Mouse (Mus musculus): Measurements from ENCODE around the gene Col20a1. TPM values are rescaled to one million over a fixed set of nuclear protein-coding genes. Genes with fewer than 3 reads are reported as not detected.

Gene Col20a1
- total RNA-seq, 2 experiments from 2014 or later: 1.7 to 4.3 TPM

DNA sequence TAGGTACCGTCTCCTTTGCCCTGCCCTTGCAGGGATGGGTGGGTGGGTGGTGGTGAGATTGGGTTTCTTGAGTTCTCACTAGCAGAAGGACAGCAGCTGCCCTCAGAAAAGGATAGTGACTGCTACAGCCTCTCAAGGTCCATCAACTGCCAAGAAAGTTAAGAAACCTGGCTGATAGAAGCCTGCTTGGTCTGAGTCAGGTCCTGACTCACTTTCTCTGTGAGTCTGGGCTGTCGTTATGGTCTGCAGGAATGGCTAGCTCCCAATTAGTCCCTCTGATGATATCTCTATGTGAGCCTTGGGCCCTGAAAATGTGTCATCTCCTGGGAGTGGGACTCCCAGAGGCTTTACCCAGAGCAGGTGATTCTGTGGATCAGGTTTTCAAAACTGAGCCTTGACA lies 8.0 kb downstream of the Col20a1 start:
- DNase-seq: peak in 1 of 2 experiments; percentile 15

DNA sequence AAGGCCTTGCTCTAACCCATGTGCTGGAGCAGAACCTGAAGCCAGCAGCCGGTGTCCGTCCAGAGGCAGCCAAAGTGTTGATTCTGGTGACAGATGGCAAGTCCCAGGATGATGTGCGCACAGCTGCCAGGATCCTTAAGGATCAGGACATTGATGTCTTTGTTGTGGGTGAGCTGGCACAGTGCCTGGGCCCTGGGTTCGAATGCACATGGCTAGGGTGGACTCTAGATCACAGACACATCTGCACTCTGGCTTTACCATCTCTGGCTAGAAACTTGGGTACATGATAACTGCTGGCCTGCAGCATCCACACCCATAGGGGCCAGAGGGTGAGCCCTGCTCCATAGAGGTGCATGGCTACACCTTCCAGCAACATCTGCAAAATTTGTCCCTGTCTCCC lies 9.1 kb downstream of the Col20a1 start:
- no peak for DNase-seq

DNA sequence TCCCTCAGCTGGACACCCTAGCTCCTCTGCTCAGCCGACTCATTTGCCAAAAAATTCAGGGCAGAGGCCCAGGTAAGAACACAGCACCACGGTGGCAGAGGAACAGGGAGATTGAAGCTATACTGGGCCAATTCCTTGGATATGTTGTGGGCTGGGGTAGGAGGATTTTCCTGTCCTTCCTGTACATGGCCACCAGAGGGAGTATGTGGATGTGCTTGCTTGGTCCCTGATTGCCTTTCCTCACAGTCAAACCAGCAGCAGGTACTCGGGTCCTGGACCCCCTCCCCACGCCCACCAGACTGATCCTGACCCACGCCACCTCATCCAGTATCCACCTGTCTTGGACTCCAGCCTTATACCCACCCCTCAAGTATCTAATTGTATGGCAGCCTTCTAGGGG lies 10.1 kb downstream of the Col20a1 start:
- DNase-seq: peak; percentile 32 to 47

DNA sequence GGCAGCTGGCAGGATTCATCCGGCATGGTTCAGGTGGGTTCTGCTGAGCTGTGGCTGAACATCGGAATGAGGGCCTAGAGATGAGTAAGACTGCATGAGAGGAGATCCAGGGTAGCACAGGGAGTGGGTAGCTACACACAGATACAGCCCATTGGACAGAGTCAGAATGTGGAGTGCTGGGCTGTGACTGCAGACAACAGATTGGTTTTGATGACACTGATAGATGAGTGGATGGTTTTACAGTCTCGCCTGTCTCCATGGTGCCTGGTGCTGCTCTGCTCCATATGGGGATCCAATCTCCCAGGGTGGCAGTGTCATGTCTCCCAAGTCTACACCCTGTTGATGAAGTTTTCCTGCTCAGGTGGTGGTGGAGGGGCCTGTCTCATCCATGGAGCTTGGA lies 10.6 kb downstream of the Col20a1 start:
- no peak for DNase-seq

DNA sequence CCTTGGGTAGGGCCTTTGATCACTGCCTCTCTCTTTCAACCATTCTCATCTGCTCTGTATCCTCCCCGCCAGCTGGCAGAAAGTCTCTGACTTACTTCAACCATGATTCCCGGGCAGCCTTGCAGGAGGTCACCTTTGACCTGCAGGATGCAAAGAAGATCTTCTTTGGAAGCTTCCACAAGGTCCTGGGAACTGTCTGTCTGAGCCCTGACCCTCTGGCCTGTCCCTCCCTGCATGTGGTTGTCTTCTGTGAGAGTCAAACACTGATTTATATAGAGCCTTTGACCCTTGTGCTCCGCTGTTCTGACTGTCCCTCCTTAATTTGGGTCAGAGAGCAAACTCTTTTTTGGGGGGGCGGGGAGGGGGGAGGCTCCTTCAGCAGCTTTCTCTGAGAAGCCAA lies 20.7 kb downstream of the Col20a1 start:
- no peak for DNase-seq

DNA sequence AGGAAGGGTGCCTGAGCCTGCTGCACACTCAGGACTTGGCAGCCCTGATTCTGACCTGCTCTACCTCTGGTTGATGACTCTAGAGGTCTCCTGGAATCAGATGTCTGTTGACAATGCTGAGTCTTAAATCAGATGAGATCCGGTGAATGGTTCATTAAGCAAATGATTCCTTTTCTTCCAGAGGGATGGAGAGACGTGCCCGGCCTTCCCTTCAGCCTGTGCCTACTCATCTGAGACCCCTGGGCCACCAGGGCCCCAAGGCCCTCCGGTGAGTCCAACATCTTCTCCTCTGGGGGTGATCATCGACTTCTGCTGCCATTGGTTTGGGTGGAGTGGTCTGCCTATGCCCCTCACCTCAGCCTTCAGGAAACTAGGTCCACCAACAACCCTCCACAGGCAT lies 22.0 kb downstream of the Col20a1 start:
- no peak for DNase-seq

DNA sequence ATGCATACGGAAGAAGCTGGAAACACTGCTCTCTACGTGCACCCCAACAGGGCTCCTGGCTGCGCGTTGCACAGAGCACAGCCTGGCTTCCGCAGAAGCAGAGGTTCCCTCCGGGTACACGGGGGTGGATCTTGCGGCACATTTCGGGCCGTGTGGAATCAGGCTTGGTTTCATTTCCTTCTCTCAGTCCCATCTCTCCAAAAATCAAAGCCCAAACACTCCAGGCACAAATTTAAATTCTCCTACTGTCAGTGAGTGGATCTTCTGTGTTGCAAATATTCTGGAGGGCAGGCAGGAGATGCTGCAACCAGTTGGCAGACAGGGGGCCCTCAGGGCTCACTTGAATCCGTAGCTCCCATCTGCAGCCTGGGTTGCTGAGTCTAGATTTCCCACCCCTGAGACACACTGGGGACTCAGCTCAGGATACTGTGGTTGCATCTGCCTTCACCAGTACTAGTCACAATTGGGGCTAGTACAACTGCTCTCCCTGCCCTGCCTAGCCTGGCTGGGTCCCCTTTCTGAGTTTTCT lies 45.1 kb downstream of the Col20a1 start:
- DNase-seq: no peak

DNA sequence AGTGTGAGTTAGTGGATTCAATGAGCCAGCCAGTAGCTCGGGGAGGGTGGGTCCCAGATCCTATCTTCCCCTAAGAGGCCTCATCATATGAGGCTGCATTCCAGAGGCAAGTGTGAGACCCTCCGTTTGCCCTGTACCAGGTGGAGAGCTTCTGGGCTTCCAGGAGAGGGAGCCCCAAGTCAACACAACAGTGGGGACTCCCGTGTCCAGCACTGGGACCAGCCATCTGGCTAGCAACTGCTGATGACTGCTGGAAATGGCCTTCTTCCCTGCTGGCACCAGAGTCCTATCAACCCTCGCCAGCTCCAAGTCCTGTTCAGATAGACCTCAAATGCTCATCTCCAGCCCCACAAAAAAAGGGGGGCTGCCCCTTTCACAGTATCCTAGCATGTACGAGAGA lies 46.1 kb downstream of the Col20a1 start:
- peak; percentile 49 to 52 for DNase-seq

DNA sequence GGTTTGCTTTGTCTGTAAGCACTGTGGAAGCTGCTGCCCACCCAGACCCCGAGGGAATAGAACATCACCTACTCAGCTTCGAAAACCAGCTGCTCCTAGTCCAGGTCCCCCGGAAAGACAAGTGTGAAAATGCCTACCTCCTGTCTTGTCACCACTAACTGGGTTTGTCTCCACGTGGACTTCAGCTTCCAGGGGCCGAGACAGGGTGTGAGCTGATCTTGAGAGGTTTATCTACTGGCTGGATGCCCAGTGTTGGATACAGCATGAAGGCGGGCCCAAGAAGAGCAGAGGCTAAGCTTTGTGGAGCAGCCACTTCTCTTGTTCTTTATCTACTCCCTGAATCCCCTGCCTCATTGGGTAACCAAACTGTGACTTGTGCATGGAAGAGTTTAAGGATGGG lies 47.0 kb downstream of the Col20a1 start:
- no peak for DNase-seq

DNA sequence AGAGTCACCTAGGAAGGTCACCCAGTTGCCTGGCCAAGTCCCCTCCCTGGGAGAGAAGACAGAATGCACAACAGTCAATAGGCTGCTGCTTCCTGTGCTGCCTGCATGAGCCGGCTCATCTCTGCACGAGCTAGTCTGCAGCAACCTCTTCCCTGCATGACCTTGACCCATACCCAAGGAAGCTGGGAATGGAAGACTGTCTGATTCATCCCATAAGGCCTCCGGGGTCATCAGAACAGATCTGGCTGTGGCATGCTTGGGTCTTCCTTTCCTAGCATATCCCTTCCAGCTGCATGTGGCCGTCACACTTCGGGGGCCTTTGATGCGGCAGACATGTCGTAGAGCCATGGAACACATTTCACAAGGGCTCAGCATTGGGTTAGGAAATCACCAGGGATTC lies 48.9 kb downstream of the Col20a1 start:
- peak; percentile 39 to 49 for DNase-seq

DNA sequence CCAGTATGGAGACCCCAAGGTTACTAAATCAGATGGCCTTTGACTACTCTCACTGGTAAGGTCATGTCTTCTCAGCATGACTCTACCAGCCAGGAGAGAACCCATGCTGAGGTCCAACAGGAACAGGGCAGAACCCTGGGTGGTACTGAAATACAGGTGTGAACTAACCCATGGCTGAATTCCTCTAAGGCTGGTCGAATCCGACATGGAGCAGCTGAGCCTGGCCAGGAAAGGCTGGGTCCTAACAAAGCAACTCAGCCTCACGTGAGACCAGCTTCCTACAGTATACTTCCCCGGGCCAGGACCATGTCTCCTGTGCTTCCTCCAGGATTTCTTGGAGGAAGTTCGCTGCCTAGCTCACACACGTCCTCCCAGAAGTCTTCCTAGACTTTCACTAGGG lies 50.2 kb downstream of the Col20a1 start:
- no peak for DNase-seq

DNA sequence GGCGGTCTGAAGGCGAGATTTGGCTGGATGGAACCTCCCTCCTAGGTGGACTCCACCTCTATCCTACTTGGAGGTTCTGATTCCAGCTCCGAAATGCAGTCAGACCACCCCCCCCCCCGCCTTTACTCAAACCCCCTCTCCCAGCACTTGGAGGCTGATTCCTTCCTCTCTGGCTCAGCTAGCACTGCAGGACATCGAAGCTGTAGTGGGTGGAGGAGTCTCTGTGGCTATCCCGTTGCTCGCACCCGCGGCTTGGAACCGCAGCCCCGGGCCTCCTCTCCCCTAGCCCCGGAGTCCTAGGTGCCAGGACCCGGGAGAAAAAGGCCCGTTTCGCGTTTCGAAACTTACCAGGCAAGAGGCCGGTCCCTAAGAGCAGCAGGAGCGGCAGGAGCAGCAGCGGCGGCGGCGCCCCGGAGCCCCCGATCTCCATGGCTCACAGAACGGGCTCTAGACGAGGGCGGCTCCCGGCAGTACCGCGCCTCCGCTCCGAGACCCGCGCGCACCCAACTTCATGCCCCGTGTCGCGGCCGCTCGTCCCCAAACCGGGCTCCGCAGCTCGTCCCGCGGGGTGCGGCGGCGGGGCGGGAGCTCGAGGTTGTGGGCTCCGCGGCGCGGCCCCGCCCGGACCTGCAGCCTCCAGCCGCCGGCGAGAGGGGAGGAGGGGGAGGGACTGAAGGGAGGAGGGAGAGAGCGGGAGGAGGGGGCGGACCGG lies 52.5 kb downstream of the Col20a1 start:
- DNase-seq: peak; percentile 61 to 62

DNA sequence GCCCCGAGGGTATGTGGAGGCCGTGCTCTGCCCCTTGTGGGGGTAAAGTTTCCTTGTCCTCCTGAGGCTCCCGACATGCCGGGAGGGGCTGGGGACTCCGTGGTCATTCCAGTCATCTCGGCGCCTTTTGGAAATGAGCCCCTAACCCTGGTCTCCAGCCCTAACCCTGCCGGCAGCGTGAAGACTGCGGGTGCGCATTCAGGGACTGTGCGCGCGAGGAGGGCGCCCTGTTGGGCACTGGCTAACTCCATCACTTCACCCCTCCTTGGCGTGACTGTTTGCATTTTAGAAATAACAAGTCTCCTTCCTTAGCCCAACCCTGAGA lies 53.0 kb downstream of the Col20a1 start:
- DNase-seq: peak in 1 of 2 experiments; percentile 18

DNA sequence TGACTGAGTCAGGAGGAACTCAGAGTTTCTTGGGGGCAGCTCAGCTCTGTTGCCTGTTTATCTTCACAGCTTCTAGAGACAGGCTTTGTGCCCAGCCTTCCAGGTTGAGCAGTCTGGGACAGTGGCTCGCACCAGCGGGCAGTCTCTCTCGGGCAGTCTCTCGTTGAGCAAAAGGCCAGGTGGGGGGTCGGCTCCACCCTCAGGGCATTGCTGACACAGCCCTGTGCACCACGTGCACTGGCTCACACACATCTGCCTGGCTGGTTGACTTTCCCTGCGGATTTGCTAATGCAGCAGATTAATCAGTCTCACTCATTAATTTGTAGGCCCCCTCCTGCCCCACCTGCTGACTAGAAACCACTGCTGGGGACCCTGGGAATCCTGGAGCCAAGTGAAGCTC lies 55.6 kb downstream of the Col20a1 start:
- DNase-seq: peak; percentile 21 to 27

DNA sequence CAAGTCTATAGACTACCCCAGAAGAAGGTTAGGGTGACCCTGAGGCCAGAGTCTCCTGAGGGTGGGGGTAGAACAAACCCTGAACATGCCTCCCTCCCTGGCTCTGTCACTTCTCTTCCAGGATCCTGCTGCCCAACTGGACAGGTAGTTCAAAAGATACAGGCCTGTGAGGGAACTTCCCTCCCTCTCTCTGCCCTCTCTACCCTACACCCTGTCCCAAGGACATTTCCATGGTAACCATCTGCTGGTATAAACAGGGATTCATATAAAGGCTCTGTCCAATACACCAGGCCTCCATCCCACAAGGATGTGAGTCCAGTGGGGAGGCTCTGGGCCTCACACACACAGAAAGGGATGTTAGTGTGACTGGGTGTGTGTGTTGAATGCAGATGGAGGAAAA lies 56.0 kb downstream of the Col20a1 start:
- peak in 1 of 2 experiments; percentile 43 for DNase-seq

DNA sequence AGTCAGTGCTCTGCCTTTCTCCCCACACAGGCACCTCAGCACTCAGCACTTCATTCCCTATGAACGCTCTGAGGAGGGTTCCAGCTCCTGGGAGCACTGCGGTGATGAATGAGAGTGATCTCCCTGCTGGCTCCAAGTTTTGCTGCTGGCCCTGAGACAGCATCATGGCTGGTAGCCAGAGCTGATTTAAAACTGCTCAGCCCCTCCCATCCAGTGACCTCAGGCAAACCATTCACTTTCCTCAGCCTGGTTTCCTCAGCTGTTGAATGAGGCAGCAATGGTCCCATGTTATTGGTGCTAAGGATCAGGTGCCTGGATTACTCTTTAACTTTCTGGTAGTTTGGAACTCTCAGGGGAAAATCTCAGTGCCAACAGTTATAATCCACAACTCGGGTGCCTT lies 57.1 kb downstream of the Col20a1 start, which contains the start of gene Chrna4:
Gene Chrna4 (minus strand): TSS at position 110 of the 400 bp plus-strand sequence.
- peak; percentile 79 to 81 for DNase-seq

DNA sequence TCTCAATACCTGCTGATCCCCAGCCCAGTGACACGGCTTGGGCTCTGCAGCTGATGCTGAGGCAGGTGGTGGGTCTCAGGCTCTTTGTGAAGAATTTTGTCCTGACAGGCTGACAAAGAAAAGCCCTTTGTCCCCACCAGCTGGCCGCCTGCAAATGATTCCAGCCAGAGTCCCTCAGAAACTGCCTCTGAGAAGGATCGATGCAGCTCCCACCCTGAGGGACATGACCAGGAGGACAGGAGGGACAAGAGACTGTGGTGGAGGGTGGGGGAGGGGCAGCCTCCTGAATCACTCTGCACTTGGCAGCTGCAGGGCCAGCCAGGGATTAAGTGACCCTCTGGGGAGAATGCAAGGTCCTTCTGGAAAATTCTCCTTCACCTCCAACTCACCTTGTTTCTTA lies 57.7 kb downstream of the Col20a1 start:
- peak; percentile 34 to 51 for DNase-seq

DNA sequence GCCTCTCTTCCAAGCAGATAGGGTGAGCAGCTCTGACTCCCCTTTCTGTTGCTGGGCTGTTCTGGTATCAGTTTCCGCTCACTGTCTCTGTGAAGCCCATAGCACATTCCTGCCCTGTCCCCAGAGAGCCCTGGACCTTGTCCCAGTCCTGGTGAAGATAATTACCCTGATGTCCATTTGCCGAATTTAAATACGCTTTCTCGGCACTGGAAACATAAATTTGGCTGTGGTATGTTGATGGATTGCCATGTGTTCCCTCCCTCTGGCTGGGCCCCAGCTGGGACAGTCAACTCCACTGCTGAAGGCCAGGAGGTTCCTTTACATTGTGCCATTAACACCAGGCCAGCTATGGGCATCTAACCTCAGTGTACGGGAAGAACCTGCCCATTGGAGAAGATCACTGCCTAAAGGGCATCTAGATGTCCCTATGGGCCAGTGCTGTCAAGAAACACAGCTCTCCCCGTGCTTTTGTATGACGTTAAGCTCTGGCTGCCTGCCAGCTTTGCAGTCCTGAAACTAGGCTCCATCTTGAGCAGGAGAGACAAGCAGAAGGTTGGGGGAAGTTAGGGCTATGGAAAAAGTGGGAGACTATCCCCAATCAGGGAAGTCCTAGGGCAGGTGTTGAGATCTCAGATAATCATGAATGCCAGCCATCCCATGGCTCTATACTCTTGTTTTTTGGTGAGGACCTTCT lies 62.1 kb downstream of the Col20a1 start:
- DNase-seq: peak; percentile 39 to 56

DNA sequence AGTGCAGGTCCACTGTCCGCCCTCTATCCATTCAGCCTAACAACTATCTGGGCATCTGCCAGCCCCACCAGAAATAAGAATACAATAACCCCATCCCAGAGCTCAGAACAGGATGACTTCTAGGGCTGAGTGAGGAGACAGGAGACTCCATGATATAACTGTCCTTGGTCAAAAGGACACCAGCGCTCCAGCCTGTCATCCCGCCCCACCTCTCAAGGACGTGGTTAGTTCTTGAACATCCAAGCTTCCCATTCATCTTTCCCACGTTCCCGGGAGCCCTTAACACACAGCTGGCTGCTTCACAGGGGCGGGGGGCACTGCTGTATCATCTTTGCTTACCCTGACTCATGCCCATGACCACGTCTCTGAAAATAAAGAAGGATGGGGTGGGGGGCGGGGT lies 62.7 kb downstream of the Col20a1 start:
- peak; percentile 45 to 49 for DNase-seq

DNA sequence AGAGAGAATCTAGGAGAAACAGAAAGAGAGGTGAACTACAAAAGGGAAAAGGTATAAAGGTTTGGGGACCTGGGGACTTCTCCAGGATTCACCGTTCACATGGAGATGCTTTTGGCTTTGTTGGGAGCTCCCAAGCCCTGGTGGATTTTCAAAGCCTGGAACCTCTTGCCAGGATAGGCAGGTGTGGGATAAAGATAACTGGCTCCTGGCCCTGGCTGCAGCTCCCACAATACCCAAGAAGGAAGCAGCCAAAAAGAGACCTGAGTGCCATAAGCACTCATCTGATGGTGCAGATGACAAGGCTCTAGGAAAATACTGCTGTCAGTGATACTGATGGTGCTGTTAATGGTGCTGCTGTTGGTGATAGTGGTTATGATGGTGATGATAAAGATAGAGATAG lies 65.8 kb downstream of the Col20a1 start:
- DNase-seq: no peak

DNA sequence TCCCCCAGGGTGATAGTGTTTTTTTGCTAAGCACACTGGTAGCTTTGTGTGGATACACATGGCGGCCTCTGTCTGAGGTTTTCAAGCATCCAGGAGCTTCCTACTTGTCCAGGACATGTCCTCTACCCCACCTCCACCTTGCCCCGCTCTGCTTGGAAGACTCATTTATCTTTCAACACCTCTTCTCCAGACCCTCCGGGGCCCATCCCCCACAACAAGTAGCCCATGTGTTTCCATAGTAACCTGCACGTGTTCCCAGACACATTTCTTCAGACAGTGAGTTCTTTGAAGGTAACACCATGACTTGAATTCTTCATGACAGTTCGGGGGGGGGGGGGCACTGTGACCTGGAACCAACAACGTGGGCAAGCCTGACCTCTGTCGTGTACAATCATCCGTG lies 71.0 kb downstream of the Col20a1 start:
- no peak for DNase-seq

DNA sequence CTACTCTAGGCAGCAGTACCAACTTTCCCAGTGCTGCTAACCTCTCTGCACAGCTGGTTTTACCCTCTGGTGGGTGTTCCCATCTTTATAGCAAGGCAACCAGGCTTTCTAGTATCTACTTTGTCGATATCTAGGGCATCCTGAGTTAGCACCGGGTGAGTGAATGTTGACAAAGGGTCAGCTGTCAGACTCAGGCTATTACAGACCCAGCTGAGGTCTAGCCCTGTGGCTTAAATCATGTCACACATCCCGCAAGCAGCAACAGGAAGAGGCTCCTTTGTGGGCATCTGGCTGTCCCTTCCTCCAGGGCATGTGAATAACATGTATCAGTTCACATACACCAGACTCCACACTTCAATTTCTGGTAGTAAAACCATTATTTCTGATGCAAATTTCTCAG lies 71.9 kb downstream of the Col20a1 start:
- no peak for DNase-seq

DNA sequence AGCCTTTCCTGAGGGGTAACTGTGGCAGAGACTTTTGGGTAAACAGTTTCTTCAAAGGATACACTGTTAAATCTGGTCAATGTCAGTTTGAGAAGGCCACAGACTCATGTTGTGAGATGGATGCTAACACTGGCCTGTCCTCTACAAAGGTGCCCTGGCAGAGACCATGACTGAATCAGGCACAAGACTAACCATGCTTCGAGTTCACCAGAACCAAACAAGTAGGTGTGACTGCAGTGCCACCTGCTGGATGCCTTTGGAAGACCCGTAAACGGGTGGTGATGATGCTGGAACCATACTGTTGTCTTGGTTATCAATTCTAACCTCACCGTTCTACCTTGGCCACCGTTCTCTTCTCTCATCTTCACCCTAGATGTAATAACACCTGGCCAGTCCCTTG lies 73.8 kb downstream of the Col20a1 start:
- peak; percentile 84 to 86 for DNase-seq

DNA sequence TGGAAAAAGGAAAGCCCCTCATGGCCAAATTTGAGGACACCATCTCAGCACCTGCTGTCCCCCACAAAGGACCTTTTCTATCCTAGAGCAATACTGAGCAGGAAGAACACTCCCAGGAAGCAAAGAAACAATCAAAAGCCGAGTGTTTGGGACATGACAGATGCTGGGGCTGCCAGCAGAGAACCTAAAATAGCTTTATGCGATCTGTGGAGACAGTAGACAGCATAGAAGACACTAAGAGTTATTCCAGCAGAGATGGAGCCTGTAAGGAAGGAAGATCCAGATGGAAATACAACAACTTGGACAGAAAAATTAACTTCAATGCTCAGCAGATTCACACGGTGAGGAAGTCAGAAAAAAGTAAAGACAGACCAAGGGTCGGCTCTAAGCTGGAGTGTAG lies 79.5 kb downstream of the Col20a1 start:
- DNase-seq: no peak
